Mouse (Mus musculus) stomach, embryonic 16.5 days (tissue): ENCODE data around the gene Map4k4. TPM values are rescaled to one million over a fixed set of nuclear protein-coding genes. Genes with fewer than 3 reads are reported as not detected.
A peak's percentile ranks its signal among the peaks of the same experiment; 100 is the strongest.

Experiments used
- ATAC-seq: fragments of 200-750 bp; cut with Nextera tagmentation; 2 replicates; pipeline ENCODE4 v1.8.0; 2017; ENCODE audit warnings: moderate number of reproducible peaks, moderate TSS enrichment; ENCODE audit not compliant: insufficient read depth, low FRiP score
- H3K27ac ChIP-seq: fragments of 300-500 bp; sonication (generic); 2 replicates; pipeline ENCODE4 v1.5.1; 2014; ENCODE audit warnings: low read length
- H3K27me3 ChIP-seq: fragments of 300-500 bp; sonication (generic); 2 replicates; pipeline ENCODE4 v1.6.1; 2014; ENCODE audit warnings: low read length, control low read depth, mixed read lengths; ENCODE audit not compliant: control insufficient read depth, insufficient read depth
- H3K36me3 ChIP-seq: fragments of 300-500 bp; sonication (generic); 2 replicates; pipeline ENCODE4 v1.6.1; 2014; ENCODE audit warnings: low read length; ENCODE audit not compliant: control insufficient read depth, insufficient read depth
- H3K4me1 ChIP-seq: fragments of 300-500 bp; sonication (generic); 2 replicates; pipeline ENCODE4 v1.6.1; 2014; ENCODE audit warnings: low read length, control low read depth, mixed read lengths; ENCODE audit not compliant: control insufficient read depth, insufficient read depth
- H3K4me2 ChIP-seq: fragments of 300-500 bp; sonication (generic); 2 replicates; pipeline ENCODE4 v1.6.1; 2014; ENCODE audit warnings: low read depth, low read length, mixed read lengths
- H3K4me3 ChIP-seq: fragments of 300-500 bp; sonication (generic); replicated peaks from 2 replicates; pipeline ENCODE4 v1.5.1; 2014; ENCODE audit warnings: mild to moderate bottlenecking, low read length
- H3K9ac ChIP-seq: fragments of 300-500 bp; sonication (generic); 2 replicates; pipeline ENCODE4 v1.6.1; 2014; ENCODE audit warnings: low read length
- H3K9me3 ChIP-seq: fragments of 300-500 bp; sonication (generic); replicated peaks from 2 replicates; pipeline ENCODE4 v1.6.1; 2016; ENCODE audit warnings: low read length, control low read depth; ENCODE audit not compliant: control insufficient read depth
- WGBS: fragments of 180-500 bp; shearing (Covaris S2); extraction: QIAGEN DNeasy Blood & Tissue Kit; methylation state at CpG from one replicate; pipeline ENCODE4 v1.1.7; 2014; 5-methylcytosine and 5-hydroxymethylcytosine counted together
- polyA plus RNA-seq: library from polyadenylated mRNA; unstranded; fragments of >200 nt; fragmentation: Nextera tagmentation; extraction: Ambion mirVana; gene quantifications from 2 replicates; pipeline ENCODE4 v1.2.1, GENCODE M21; 2015

Gene Map4k4
- polyA plus RNA-seq, 1 experiment from 2014 or later = 15.3 TPM

DNA sequence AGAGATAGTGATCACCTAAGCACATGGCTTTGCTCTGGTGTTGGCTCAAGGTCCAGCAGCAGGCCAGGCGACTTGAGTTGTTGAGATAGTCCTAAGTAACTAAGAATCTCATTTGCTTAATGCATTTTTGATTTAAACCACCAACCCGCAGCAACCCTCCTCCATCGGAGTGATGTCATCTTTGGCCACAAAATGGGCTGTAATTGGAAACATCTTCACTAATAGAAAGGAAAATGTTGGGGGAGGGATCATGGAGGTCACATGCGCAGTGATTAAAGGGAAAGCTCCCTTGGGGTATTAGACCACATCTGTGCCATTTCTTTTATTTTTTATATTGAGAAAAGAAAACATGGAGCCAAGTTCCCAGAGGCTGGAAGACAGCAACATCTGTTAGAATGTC lies 61.6 kb downstream of the Map4k4 start:
- ATAC-seq = no peak
- peak overlapping the region; percentile 58; the same call in 1 of the 2 replicates for H3K27ac ChIP-seq

GRCm38 (mm10) chr1:39962840-39963239 lies 62.1 kb downstream of the Map4k4 start:
- Histone ChIP-seq H3K36me3 (no peaks in the 10 kb centered on the region), H3K9ac (no peak overlapping the region), H3K9me3 (no peaks in the 10 kb centered on the region), H3K27ac (peak overlapping the region; percentile 58), H3K4me3 (no peak overlapping the region), H3K4me1 (peaks cover 37% of the 10 kb centered on the region), H3K4me2 (no peak overlapping the region), H3K27me3 (no peaks in the 10 kb centered on the region)
- 77% methylated on average over 8 of the region's 8 CpGs for WGBS
- peak; percentile 35; the same call in 1 of the 2 replicates for ATAC-seq

More for the DNA sequence above, 61.6 kb downstream of the Map4k4 start:
- Histone ChIP-seq H3K4me1 (peaks cover 42% of the 10 kb centered on the region), H3K27me3 (no peaks in the 10 kb centered on the region), H3K36me3 (no peaks in the 10 kb centered on the region), H3K9ac (no peak overlapping the region), H3K9me3 (no peaks in the 10 kb centered on the region), H3K4me3 (no peak overlapping the region), H3K4me2 (no peak overlapping the region)
- 75% methylated on average over 4 of the region's 4 CpGs for WGBS

GRCm38 (mm10) chr1:39963821-39964220 lies 63.1 kb downstream of the Map4k4 start:
- H3K36me3 ChIP-seq = no peaks in the 10 kb centered on the region
- 61% methylated on average over 3 of the region's 3 CpGs for WGBS
- no peak overlapping the region for H3K4me2 ChIP-seq
- H3K4me1 ChIP-seq = peaks cover 32% of the 10 kb centered on the region
- H3K9ac ChIP-seq = no peak overlapping the region
- ATAC-seq = no peak
- no peak overlapping the region for H3K4me3 ChIP-seq
- peak overlapping the region; percentile 58 for H3K27ac ChIP-seq
- no peaks in the 10 kb centered on the region for H3K9me3 ChIP-seq
- no peaks in the 10 kb centered on the region for H3K27me3 ChIP-seq

GRCm38 (mm10) chr1:39964427-39964826 lies 63.7 kb downstream of the Map4k4 start:
- Histone ChIP-seq H3K4me3 (no peak overlapping the region), H3K9ac (no peak overlapping the region), H3K4me2 (no peak overlapping the region), H3K27me3 (no peaks in the 10 kb centered on the region), H3K9me3 (no peaks in the 10 kb centered on the region), H3K36me3 (no peaks in the 10 kb centered on the region), H3K27ac (peak overlapping the region; percentile 58), H3K4me1 (peaks cover 32% of the 10 kb centered on the region)
- ATAC-seq = 0 out of 2 replicates have a peak, but pooled peaks have one; percentile 19
- WGBS = 46% methylated on average over 2 of the region's 2 CpGs

- H3K9me3 ChIP-seq = no peaks in the 10 kb centered on the region
- WGBS = 51% methylated on average over 3 of the region's 3 CpGs
- H3K27me3 ChIP-seq = no peaks in the 10 kb centered on the region
- H3K9ac ChIP-seq = no peak overlapping the region
- H3K27ac ChIP-seq = peak overlapping the region; percentile 29; the same call in 1 of the 2 replicates
- H3K4me2 ChIP-seq = no peak overlapping the region
- ATAC-seq = no peak
- H3K36me3 ChIP-seq = no peaks in the 10 kb centered on the region
- no peak overlapping the region for H3K4me3 ChIP-seq
- peaks cover 35% of the 10 kb centered on the region for H3K4me1 ChIP-seq
These were observed 64.7 kb downstream of the Map4k4 start for GRCm38 (mm10) chr1:39965461-39965860.

DNA sequence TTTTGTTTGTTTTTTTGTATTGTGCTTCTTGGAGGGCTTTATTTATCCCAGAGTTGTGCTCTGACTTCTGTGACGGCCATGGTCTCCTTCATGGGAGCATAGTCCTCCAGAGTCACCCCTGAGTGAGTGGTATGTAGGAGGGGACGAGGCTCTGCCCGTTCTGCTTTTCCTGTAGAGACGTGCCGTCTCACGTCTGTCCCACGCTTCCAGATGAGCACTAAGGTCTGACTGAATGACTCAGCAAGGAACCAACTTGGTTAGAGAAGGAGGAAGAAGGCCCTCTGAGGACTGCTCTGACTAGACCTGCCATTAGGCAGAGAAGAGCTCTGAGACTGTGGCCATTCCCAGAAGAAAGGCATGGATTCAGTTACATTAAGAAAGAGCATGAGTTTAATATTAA lies 68.3 kb downstream of the Map4k4 start:
- peak overlapping the region; percentile 8; the same call in 1 of the 2 replicates for H3K27ac ChIP-seq
- H3K4me2 ChIP-seq = no peak overlapping the region
- ATAC-seq = peak; percentile 25; the same call in 1 of the 2 replicates
- no peak overlapping the region for H3K4me3 ChIP-seq
- H3K4me1 ChIP-seq = peaks cover 18% of the 10 kb centered on the region
- H3K27me3 ChIP-seq = no peaks in the 10 kb centered on the region
- H3K9ac ChIP-seq = no peak overlapping the region
- 67% methylated on average over 7 of the region's 7 CpGs for WGBS
- no peaks in the 10 kb centered on the region for H3K9me3 ChIP-seq
- H3K36me3 ChIP-seq = no peaks in the 10 kb centered on the region

DNA sequence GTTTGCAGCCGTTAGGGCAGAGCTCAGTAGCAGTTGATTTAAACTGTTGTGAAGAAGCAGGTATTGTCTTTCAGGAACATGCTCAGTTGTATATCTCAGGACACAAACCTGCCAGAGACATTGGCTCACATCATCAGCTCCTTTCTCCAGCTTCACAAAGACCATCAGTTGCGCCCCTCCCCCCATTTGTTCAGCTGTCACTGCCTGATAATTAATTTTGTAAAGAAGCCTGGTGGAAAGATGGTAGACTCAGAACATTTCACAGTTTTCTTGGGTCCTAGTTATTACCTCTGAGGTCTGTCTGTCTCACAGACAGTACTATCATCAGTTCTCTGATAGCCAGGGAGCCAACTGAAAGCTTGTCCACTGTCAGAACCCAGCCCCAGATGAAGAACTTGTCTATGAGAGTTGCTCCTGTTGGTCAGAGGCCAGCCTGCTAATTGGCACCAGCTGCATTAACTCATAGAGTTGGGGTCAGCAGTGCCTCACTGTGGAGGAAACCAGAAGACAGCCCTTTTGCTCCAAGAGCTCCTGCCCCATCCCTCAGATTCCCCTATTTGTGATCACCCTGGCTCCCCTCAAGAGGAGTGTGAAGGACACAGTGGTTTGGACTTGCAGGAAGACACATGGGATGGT lies 69.2 kb downstream of the Map4k4 start:
- Histone ChIP-seq H3K27me3 (no peaks in the 10 kb centered on the region), H3K36me3 (0 out of 2 replicates have a peak, but pooled peaks cover 4% of the 10 kb centered on the region), H3K4me2 (no peak overlapping the region), H3K9me3 (no peaks in the 10 kb centered on the region), H3K4me1 (peaks cover 11% of the 10 kb centered on the region), H3K27ac (no peak overlapping the region; the same call in 1 of the 2 replicates), H3K4me3 (no peak overlapping the region), H3K9ac (no peak overlapping the region)
- 66% methylated on average over 2 of the region's 2 CpGs for WGBS
- ATAC-seq = no peak

- H3K9ac ChIP-seq = no peak overlapping the region
- WGBS = 53% methylated on average over 7 of the region's 7 CpGs
- no peak overlapping the region for H3K4me2 ChIP-seq
- ATAC-seq = peak; percentile 14; the same call in 1 of the 2 replicates
- no peaks in the 10 kb centered on the region for H3K27me3 ChIP-seq
- no peak overlapping the region for H3K4me3 ChIP-seq
- no peak overlapping the region for H3K27ac ChIP-seq
- H3K4me1 ChIP-seq = peaks cover 3% of the 10 kb centered on the region; the same call in 1 of the 2 replicates
- H3K36me3 ChIP-seq = 0 out of 2 replicates have a peak, but pooled peaks cover 4% of the 10 kb centered on the region
- H3K9me3 ChIP-seq = no peaks in the 10 kb centered on the region
These were observed 71.7 kb downstream of the Map4k4 start for GRCm38 (mm10) chr1:39972411-39972810.

GRCm38 (mm10) chr1:39973911-39974310 lies 73.2 kb downstream of the Map4k4 start:
- 76% methylated on average over 4 of the region's 4 CpGs for whole genome bisulfite sequencing
- 0 out of 2 replicates have a peak, but pooled peaks cover 11% of the 10 kb centered on the region for H3K36me3 ChIP-seq

More at GRCm38 (mm10) chr1:39973911-39974310, 73.2 kb downstream of the Map4k4 start:
- H3K4me1 ChIP-seq = peaks cover 3% of the 10 kb centered on the region; the same call in 1 of the 2 replicates
- H3K9ac ChIP-seq = no peak overlapping the region
- H3K4me2 ChIP-seq = no peak overlapping the region
- H3K27ac ChIP-seq = no peak overlapping the region
- no peaks in the 10 kb centered on the region for H3K27me3 ChIP-seq
- no peaks in the 10 kb centered on the region for H3K9me3 ChIP-seq
- ATAC-seq = no peak
- no peak overlapping the region for H3K4me3 ChIP-seq
